Mouse (Mus musculus) kidney, adult 2 months (tissue): ENCODE results near the gene N4bp2.

Experiments used
- CTCF ChIP-seq: fragments of 200-500 bp; conservative IDR thresholded peaks from 2 replicates; pipeline ENCODE4 v1.5.1; 2011; ENCODE audit warnings: low read depth, mild to moderate bottlenecking, control low read depth, low read length, moderate library complexity, mixed read lengths; ENCODE audit not compliant: insufficient read depth, insufficient read length
- POLR2A ChIP-seq: fragments of 200-500 bp; IDR thresholded peaks from one replicate; pipeline ENCODE4 v1.6.1; 2011; ENCODE audit warnings: low read depth, low read length, control low read depth

DNA sequence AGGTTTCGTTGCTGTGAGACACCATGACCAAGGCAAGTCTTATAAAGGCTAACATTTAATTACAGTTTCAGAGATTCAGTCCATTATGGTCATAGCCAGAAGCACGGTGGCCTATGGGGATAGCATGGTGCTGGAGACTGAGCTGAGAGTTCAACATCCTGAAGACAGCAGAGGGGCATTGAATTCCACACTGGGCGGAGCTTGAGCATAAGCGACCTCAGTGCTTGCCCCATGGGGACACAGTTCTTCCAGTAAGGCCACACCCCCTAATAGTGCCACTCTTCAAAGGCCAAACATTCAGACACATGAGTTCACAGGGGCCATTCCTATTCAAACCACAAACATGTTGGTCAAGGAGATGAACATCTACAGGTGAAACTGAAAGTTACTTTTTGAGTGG lies 12.8 kb downstream of the N4bp2 start:
- TF ChIP-seq CTCF = no peak
- no peak for TF ChIP-seq POLR2A
